Mouse (Mus musculus): ENCODE results near the gene Itsn1. TPM values are rescaled to one million over a fixed set of nuclear protein-coding genes. Genes with fewer than 3 reads are reported as not detected.

Gene Itsn1
- polyA plus RNA-seq, 1 experiment, result 68.7 TPM

DNA sequence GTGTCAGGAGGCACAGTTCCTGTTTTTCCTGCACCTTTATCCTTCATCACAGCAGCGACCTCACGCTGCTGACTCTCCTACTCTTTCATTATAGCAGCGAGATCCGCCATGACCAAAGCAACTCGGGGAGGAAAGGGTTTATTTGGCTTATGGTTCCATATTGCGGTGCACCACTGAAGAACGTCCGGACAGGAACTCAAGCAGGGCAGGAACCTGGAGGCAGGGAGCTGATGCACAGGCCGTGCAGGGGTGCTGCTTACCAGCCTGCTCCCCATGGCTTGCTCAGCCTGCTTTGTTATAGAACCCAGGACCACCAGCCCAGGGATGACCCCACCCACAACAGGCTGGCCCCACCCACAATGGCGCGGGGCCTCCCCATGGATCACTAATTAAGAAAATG, 162.1 kb downstream of the Itsn1 start:
- TF ChIP-seq CTCF (IDR thresholded peaks at IDR 0.05; ENCODE audit: borderline replicate concordance, insufficient read depth, low read depth, low read length), result no peak
- TF ChIP-seq POLR2A (IDR thresholded peaks at IDR 0.05; ENCODE audit: borderline replicate concordance, insufficient read depth, low read length), result no peak
- H3K4me1 ChIP-seq (ENCODE audit: control insufficient read depth, insufficient read depth, low read length), result peaks cover 19% of the 10 kb centered on the region
- 74% methylated on average over 11 of the region's 11 CpGs for WGBS

DNA sequence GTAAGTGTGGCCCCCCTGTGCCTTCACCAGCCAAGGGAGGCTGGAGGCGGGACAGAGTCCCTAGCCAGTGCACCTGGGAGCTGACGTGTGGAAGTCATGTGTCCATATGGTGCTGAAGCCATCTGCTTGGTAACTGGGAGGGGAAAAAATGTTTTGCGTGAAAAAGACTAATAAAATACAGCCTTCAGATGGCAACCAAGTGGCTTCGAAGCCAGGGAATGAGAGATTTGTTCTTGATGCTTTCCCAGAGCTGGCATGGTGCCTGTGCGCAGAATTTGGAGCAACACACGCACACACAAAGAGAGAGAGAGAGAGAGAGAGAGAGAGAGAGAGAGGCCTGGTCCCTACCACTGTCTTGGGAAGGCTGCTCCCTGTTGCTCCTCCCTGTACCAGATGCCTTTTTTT, 167.3 kb downstream of the Itsn1 start:
- Histone ChIP-seq H3K4me3 (replicated peaks; ENCODE audit: insufficient read depth, low read depth, low read length) (no peak overlapping the region), H3K4me1 (ENCODE audit: control insufficient read depth, insufficient read depth, low read length) (peaks cover 26% of the 10 kb centered on the region), H3K27me3 (ENCODE audit: control insufficient read depth, insufficient read depth, low read length) (no peaks in the 10 kb centered on the region), H3K27ac (ENCODE audit: insufficient read depth, low read length) (peak overlapping the region; percentile 27)
- TF ChIP-seq POLR2A (IDR thresholded peaks at IDR 0.05; ENCODE audit: borderline replicate concordance, insufficient read depth, low read length) (no peak), CTCF (IDR thresholded peaks at IDR 0.05; ENCODE audit: borderline replicate concordance, insufficient read depth, low read depth, low read length) (no peak)
- WGBS, result 9% methylated on average over 6 of the region's 6 CpGs
- peak; percentile 76 to 82 for DNase-seq

More for the DNA sequence above, 162.1 kb downstream of the Itsn1 start:
- H3K27ac ChIP-seq (ENCODE audit: insufficient read depth, low read length), result no peak overlapping the region
- no peak overlapping the region for H3K4me3 ChIP-seq (replicated peaks; ENCODE audit: insufficient read depth, low read depth, low read length)
- H3K27me3 ChIP-seq (ENCODE audit: control insufficient read depth, insufficient read depth, low read length), result no peaks in the 10 kb centered on the region
- DNase-seq, result no peak

DNA sequence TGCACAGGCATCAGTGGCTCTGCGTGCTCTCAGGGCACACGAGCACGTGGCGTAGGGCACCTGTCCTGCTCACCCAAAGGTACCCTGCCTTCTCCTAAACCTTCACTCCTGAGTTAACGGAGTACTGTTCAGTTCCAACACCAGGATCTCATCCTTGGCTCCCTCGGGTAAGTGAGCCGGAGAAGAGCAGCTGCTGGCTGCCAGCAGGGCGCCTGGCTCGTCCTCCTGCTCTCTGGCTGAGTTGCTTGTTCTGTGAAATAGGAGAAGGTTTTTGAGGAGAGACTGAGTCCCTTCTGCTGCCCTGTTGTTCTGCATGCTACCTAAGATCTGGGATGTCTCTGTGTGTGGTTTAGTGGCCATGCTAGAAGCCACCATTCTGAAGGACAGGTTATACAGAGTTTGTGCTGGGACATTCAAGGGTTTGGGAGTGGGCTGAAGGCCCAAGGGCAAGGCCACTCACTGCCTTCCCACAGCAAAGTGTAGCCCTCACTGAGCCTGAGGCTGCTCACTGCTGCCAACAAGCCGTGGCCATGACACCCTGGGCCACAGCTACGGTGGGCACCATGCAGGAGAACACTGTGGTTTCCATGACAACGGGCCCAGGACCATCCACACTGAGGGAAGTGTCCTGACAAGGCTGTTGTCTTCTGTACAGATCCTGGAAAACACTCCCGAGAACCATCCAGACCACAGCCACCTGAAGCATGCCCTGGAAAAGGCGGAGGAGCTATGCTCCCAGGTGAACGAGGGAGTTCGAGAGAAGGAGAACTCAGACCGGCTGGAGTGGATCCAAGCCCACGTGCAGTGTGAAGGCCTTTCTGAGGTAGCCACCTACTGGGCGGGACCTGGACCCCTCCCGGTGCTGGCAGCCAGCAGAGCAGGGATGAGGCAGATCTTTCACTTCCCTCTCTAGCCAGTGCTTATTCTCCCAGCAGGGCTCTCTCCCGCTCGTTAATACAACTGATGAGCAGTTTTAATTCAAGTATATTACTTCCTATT, 170.1 kb downstream of the Itsn1 start:
- Histone ChIP-seq H3K27me3 (ENCODE audit: control insufficient read depth, insufficient read depth, low read length) (no peaks in the 10 kb centered on the region), H3K27ac (ENCODE audit: insufficient read depth, low read length) (peak overlapping the region; percentile 64)

DNA sequence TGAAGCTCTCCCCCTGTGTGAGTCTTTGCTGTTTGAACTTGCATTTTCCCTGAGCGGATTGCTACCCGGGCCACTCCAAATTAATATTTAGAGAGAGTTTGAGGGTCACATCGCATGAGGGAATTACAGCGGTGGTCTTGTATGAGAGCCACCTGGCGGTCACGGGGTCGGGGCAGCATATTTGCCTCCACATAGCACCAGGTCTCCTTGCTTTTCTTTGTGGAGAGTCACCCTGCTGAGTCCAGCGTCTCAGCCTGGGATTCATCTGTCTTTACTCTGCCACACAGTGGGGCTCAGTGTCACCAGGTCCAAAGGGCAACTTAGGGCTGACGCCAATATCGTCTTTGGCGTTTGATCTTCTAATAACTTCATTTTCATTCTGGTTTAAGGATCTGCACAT, 171.2 kb downstream of the Itsn1 start:
- 51% methylated on average over 11 of the region's 11 CpGs for WGBS
- no peak overlapping the region for H3K4me3 ChIP-seq (replicated peaks; ENCODE audit: insufficient read depth, low read depth, low read length)

More for the DNA sequence above, 170.1 kb downstream of the Itsn1 start:
- DNase-seq, result peak; percentile 70 to 76
- no peak overlapping the region for H3K4me3 ChIP-seq (replicated peaks; ENCODE audit: insufficient read depth, low read depth, low read length)
- peaks cover 28% of the 10 kb centered on the region for H3K4me1 ChIP-seq (ENCODE audit: control insufficient read depth, insufficient read depth, low read length)
- TF ChIP-seq POLR2A (IDR thresholded peaks at IDR 0.05; ENCODE audit: borderline replicate concordance, insufficient read depth, low read length) (no peak), CTCF (IDR thresholded peaks at IDR 0.05; ENCODE audit: borderline replicate concordance, insufficient read depth, low read depth, low read length) (no peak)
- WGBS, result 12% methylated on average over 22 of the region's 22 CpGs

DNA sequence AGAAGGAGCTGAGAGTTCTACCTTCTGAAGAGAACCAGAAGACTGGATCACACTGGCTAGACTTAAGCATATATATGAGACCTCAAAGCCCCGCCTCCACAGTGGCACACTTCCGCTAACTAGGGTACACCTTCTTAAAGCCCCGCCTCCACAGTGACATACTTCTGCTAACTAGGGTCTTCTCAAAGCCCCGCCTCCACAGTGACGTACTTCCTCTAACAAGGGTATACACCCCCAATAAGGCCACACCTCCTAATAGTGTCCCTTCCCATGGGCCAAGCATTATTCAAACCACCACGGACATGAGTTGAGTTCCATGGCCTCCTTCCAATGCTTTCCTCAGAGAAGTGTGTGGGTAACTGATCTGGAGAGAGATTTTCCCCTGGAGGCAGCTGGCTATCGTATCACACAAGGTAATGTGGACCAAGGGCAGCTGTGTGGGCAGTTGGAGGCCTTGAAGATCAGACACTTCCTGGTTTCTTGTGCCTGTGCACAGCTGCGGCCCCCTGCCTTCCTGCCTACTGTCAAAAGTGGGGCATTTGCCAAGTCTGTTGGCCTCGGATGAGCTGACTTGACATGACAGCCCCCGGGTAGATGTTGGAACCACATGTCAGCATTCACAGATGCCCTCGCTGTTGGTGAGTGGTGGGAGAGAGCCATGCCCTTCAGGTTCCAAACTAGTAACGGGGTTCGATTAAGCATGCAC, 174.9 kb downstream of the Itsn1 start:
- H3K4me3 ChIP-seq (replicated peaks; ENCODE audit: insufficient read depth, low read depth, low read length), result no peak overlapping the region
- H3K4me1 ChIP-seq (ENCODE audit: control insufficient read depth, insufficient read depth, low read length), result peaks cover 39% of the 10 kb centered on the region
- peak overlapping the region; percentile 41 for H3K27ac ChIP-seq (ENCODE audit: insufficient read depth, low read length)
- peak; percentile 49 to 64 for DNase-seq
- no peaks in the 10 kb centered on the region for H3K27me3 ChIP-seq (ENCODE audit: control insufficient read depth, insufficient read depth, low read length)
- WGBS, result 38% methylated on average over 13 of the region's 13 CpGs
- no peak for TF ChIP-seq POLR2A (IDR thresholded peaks at IDR 0.05; ENCODE audit: borderline replicate concordance, insufficient read depth, low read length)
- TF ChIP-seq CTCF (IDR thresholded peaks at IDR 0.05; ENCODE audit: borderline replicate concordance, insufficient read depth, low read depth, low read length), result no peak

More for the DNA sequence above, 171.2 kb downstream of the Itsn1 start:
- no peaks in the 10 kb centered on the region for H3K27me3 ChIP-seq (ENCODE audit: control insufficient read depth, insufficient read depth, low read length)
- no peak for DNase-seq
- TF ChIP-seq POLR2A (IDR thresholded peaks at IDR 0.05; ENCODE audit: borderline replicate concordance, insufficient read depth, low read length) (no peak), CTCF (IDR thresholded peaks at IDR 0.05; ENCODE audit: borderline replicate concordance, insufficient read depth, low read depth, low read length) (no peak)
- H3K4me1 ChIP-seq (ENCODE audit: control insufficient read depth, insufficient read depth, low read length), result peaks cover 38% of the 10 kb centered on the region
- H3K27ac ChIP-seq (ENCODE audit: insufficient read depth, low read length), result peak overlapping the region; percentile 39

- DNase-seq, result no peak
- H3K4me3 ChIP-seq (replicated peaks; ENCODE audit: insufficient read depth, low read depth, low read length), result no peak overlapping the region
- TF ChIP-seq CTCF (IDR thresholded peaks at IDR 0.05; ENCODE audit: borderline replicate concordance, insufficient read depth, low read depth, low read length) (no peak), POLR2A (IDR thresholded peaks at IDR 0.05; ENCODE audit: borderline replicate concordance, insufficient read depth, low read length) (no peak)
- peaks cover 36% of the 10 kb centered on the region for H3K4me1 ChIP-seq (ENCODE audit: control insufficient read depth, insufficient read depth, low read length)
- 73% methylated on average over 11 of the region's 11 CpGs for WGBS
- H3K27ac ChIP-seq (ENCODE audit: insufficient read depth, low read length), result no peak overlapping the region; the same call in 1 of the 2 replicates
- H3K27me3 ChIP-seq (ENCODE audit: control insufficient read depth, insufficient read depth, low read length), result no peaks in the 10 kb centered on the region
Observed at GRCm38 (mm10) chr16:91905127-91905860, 176.2 kb downstream of the Itsn1 start.

- Histone ChIP-seq H3K4me1 (ENCODE audit: control insufficient read depth, insufficient read depth, low read length) (peaks cover 34% of the 10 kb centered on the region), H3K4me3 (replicated peaks; ENCODE audit: insufficient read depth, low read depth, low read length) (no peak overlapping the region), H3K27ac (ENCODE audit: insufficient read depth, low read length) (no peak overlapping the region), H3K27me3 (ENCODE audit: control insufficient read depth, insufficient read depth, low read length) (no peaks in the 10 kb centered on the region)
- WGBS, result 63% methylated on average over 10 of the region's 10 CpGs
- TF ChIP-seq CTCF (IDR thresholded peaks at IDR 0.05; ENCODE audit: borderline replicate concordance, insufficient read depth, low read depth, low read length) (no peak), POLR2A (IDR thresholded peaks at IDR 0.05; ENCODE audit: borderline replicate concordance, insufficient read depth, low read length) (no peak)
- DNase-seq, result no peak
Observed at GRCm38 (mm10) chr16:91905987-91906386, 176.9 kb downstream of the Itsn1 start.

All from cerebellum, adult 2 months (tissue).